Comparison of ENCODE assay signal across 15 mouse cellular contexts in the genomic region with DNA sequence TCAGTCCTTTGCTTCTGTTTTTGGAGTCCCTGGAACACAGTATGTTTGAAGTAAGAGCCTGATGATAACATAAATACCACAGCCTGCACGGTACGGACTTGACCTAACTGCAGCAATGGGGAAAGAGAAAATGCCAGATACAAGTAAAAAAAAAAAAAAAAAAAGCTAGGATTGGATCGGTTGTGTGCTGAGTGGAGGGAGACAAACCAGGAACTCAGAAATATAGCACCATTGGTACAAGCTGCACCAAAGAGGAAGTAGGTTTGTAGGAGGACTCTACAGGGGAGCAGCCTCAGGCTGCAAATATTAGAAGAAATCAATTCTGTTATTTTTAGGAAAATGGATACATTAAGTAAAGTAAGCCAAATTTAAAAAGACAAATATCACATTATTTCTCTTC. TPM values are rescaled to one million over a fixed set of nuclear protein-coding genes. Genes with fewer than 3 reads are reported as not detected.
"Had no signal": no experiment of that assay in that cellular context is flagged by ENCODE, and none has a peak within 500 bp of the region (broad histone marks: within the 10 kb centered on the region; RNA-seq: fewer than 3 reads in every experiment).

No protein-coding gene starts in this region.

- DNase-seq: kidney, postnatal 10 days; kidney, postnatal 4 days; left cerebral cortex, postnatal 4 days; lung, adult 18-20 months; midbrain, embryonic 14.5 days; retina, postnatal 1 day; right cerebral cortex, postnatal 4 days; spleen, adult 18-20 months; thymus, adult 18-20 months; thymus, postnatal 36 days had no signal

- ATAC-seq: intestine, postnatal 0 days had no signal

RNA-seq across cellular contexts. Expression of a gene that starts 37.8 kb away (rescaled TPM):
- total RNA-seq: layer of hippocampus, adult 2 months; layer of hippocampus, postnatal 10 days; left cerebral cortex, adult 18-20 months; left cerebral cortex, postnatal 10 days; left cerebral cortex, postnatal 4 days had no signal
